Mouse (Mus musculus): ENCODE measurements around the gene Dusp7. TPM values are rescaled to one million over a fixed set of nuclear protein-coding genes. Genes with fewer than 3 reads are reported as not detected.

The Dusp7 gene
- polyA plus RNA-seq, 1 experiment from 2014 or later: 8.9 TPM

GRCm38 (mm10) chr9:106339730-106340129 lies 28.7 kb upstream of the Dusp7 start:
- no peak overlapping the region for H3K27ac ChIP-seq
- H3K4me2 ChIP-seq: no peak overlapping the region
- no peak overlapping the region for H3K9ac ChIP-seq
- no peak overlapping the region for H3K4me3 ChIP-seq
- H3K4me1 ChIP-seq (replicated peaks): peaks cover 42% of the 10 kb centered on the region
- no peak for ATAC-seq (replicated peaks; ENCODE audit: insufficient number of reproducible peaks, insufficient read depth, low FRiP score, low read depth)
- H3K9me3 ChIP-seq (replicated peaks): no peaks in the 10 kb centered on the region
- H3K36me3 ChIP-seq: no peaks in the 10 kb centered on the region
- 93% methylated on average over 4 of the region's 4 CpGs for WGBS
- no peaks in the 10 kb centered on the region for H3K27me3 ChIP-seq

- Histone ChIP-seq H3K4me1 (replicated peaks) (peaks cover 52% of the 10 kb centered on the region), H3K9me3 (replicated peaks) (no peaks in the 10 kb centered on the region), H3K36me3 (no peaks in the 10 kb centered on the region), H3K4me2 (no peak overlapping the region), H3K9ac (no peak overlapping the region), H3K4me3 (no peak overlapping the region), H3K27me3 (no peaks in the 10 kb centered on the region), H3K27ac (0 out of 2 replicates have a peak overlapping the region, but pooled peaks have one; percentile 11)
- WGBS: 39% methylated on average over 13 of the region's 13 CpGs
- no peak for ATAC-seq (replicated peaks; ENCODE audit: insufficient number of reproducible peaks, insufficient read depth, low FRiP score, low read depth)
Observed at GRCm38 (mm10) chr9:106340501-106341312, 27.7 kb upstream of the Dusp7 start.

- H3K9me3 ChIP-seq (replicated peaks): no peaks in the 10 kb centered on the region
- H3K4me2 ChIP-seq: no peak overlapping the region
- peaks cover 52% of the 10 kb centered on the region for H3K4me1 ChIP-seq (replicated peaks)
- WGBS: 63% methylated on average over 3 of the region's 3 CpGs
- no peak overlapping the region for H3K27ac ChIP-seq
- no peak overlapping the region for H3K4me3 ChIP-seq
- H3K36me3 ChIP-seq: no peaks in the 10 kb centered on the region
- H3K9ac ChIP-seq: no peak overlapping the region
- ATAC-seq (replicated peaks; ENCODE audit: insufficient number of reproducible peaks, insufficient read depth, low FRiP score, low read depth): no peak
- no peaks in the 10 kb centered on the region for H3K27me3 ChIP-seq
Observed at GRCm38 (mm10) chr9:106341313-106341686, 27.1 kb upstream of the Dusp7 start.

- Histone ChIP-seq H3K9me3 (replicated peaks) (no peaks in the 10 kb centered on the region), H3K27ac (no peak overlapping the region), H3K27me3 (no peaks in the 10 kb centered on the region), H3K36me3 (no peaks in the 10 kb centered on the region), H3K4me1 (replicated peaks) (peaks cover 45% of the 10 kb centered on the region), H3K4me3 (no peak overlapping the region), H3K9ac (no peak overlapping the region), H3K4me2 (no peak overlapping the region)
- ATAC-seq (replicated peaks; ENCODE audit: insufficient number of reproducible peaks, insufficient read depth, low FRiP score, low read depth): no peak
- WGBS: 87% methylated on average over 9 of the region's 9 CpGs
Observed at GRCm38 (mm10) chr9:106342573-106342972, 25.9 kb upstream of the Dusp7 start.

GRCm38 (mm10) chr9:106345167-106345566 lies 23.3 kb upstream of the Dusp7 start:
- Histone ChIP-seq H3K9ac (peak overlapping the region; percentile 15; the same call in 1 of the 2 replicates), H3K36me3 (no peaks in the 10 kb centered on the region), H3K4me3 (no peak overlapping the region), H3K9me3 (replicated peaks) (no peaks in the 10 kb centered on the region), H3K27me3 (no peaks in the 10 kb centered on the region), H3K4me2 (no peak overlapping the region), H3K4me1 (replicated peaks) (peaks cover 22% of the 10 kb centered on the region), H3K27ac (peak overlapping the region; percentile 67)
- 28% methylated on average over 6 of the region's 6 CpGs for WGBS
- peak; percentile 73; the same call in 1 of the 2 replicates for ATAC-seq (replicated peaks; ENCODE audit: insufficient number of reproducible peaks, insufficient read depth, low FRiP score, low read depth)

GRCm38 (mm10) chr9:106345630-106346029 lies 22.8 kb upstream of the Dusp7 start:
- 55% methylated on average over 6 of the region's 6 CpGs for WGBS
- H3K9me3 ChIP-seq (replicated peaks): no peaks in the 10 kb centered on the region
- H3K4me2 ChIP-seq: no peak overlapping the region
- ATAC-seq (replicated peaks; ENCODE audit: insufficient number of reproducible peaks, insufficient read depth, low FRiP score, low read depth): no peak
- H3K4me1 ChIP-seq (replicated peaks): peaks cover 22% of the 10 kb centered on the region
- H3K9ac ChIP-seq: peak overlapping the region; percentile 15; the same call in 1 of the 2 replicates
- H3K4me3 ChIP-seq: no peak overlapping the region
- peak overlapping the region; percentile 67 for H3K27ac ChIP-seq
- no peaks in the 10 kb centered on the region for H3K27me3 ChIP-seq
- H3K36me3 ChIP-seq: no peaks in the 10 kb centered on the region

- Histone ChIP-seq H3K27ac (peak overlapping the region; percentile 26), H3K4me1 (replicated peaks) (peaks cover 23% of the 10 kb centered on the region), H3K4me3 (no peak overlapping the region), H3K9ac (no peak overlapping the region), H3K27me3 (no peaks in the 10 kb centered on the region), H3K4me2 (no peak overlapping the region), H3K36me3 (no peaks in the 10 kb centered on the region), H3K9me3 (replicated peaks) (no peaks in the 10 kb centered on the region)
- ATAC-seq (replicated peaks; ENCODE audit: insufficient number of reproducible peaks, insufficient read depth, low FRiP score, low read depth): no peak
- 54% methylated on average over 10 of the region's 10 CpGs for WGBS
Observed at GRCm38 (mm10) chr9:106348281-106348680, 20.2 kb upstream of the Dusp7 start.

GRCm38 (mm10) chr9:106349075-106349474 lies 19.4 kb upstream of the Dusp7 start:
- Histone ChIP-seq H3K27ac (peak overlapping the region; percentile 9; the same call in 1 of the 2 replicates), H3K4me2 (no peak overlapping the region), H3K36me3 (no peaks in the 10 kb centered on the region), H3K9me3 (replicated peaks) (no peaks in the 10 kb centered on the region), H3K27me3 (no peaks in the 10 kb centered on the region), H3K4me3 (no peak overlapping the region), H3K4me1 (replicated peaks) (peaks cover 29% of the 10 kb centered on the region), H3K9ac (no peak overlapping the region)
- 0 out of 2 replicates have a peak, but pooled peaks have one; percentile 34 for ATAC-seq (replicated peaks; ENCODE audit: insufficient number of reproducible peaks, insufficient read depth, low FRiP score, low read depth)
- 46% methylated on average over 2 of the region's 2 CpGs for WGBS

- no peaks in the 10 kb centered on the region for H3K9me3 ChIP-seq (replicated peaks)
- WGBS: 58% methylated on average over 6 of the region's 6 CpGs
- H3K4me2 ChIP-seq: no peak overlapping the region
- no peaks in the 10 kb centered on the region for H3K27me3 ChIP-seq
- H3K27ac ChIP-seq: no peak overlapping the region
- no peak for ATAC-seq (replicated peaks; ENCODE audit: insufficient number of reproducible peaks, insufficient read depth, low FRiP score, low read depth)
- no peak overlapping the region for H3K4me3 ChIP-seq
- no peak overlapping the region for H3K9ac ChIP-seq
- H3K4me1 ChIP-seq (replicated peaks): peaks cover 24% of the 10 kb centered on the region
- no peaks in the 10 kb centered on the region for H3K36me3 ChIP-seq
Observed at GRCm38 (mm10) chr9:106351178-106351577, 17.3 kb upstream of the Dusp7 start.

- Histone ChIP-seq H3K4me3 (no peak overlapping the region), H3K4me1 (replicated peaks) (peaks cover 27% of the 10 kb centered on the region), H3K27me3 (no peaks in the 10 kb centered on the region), H3K4me2 (no peak overlapping the region), H3K36me3 (no peaks in the 10 kb centered on the region), H3K27ac (no peak overlapping the region), H3K9ac (no peak overlapping the region), H3K9me3 (replicated peaks) (no peaks in the 10 kb centered on the region)
- 30% methylated on average over 6 of the region's 6 CpGs for WGBS
- ATAC-seq (replicated peaks; ENCODE audit: insufficient number of reproducible peaks, insufficient read depth, low FRiP score, low read depth): no peak
Observed at GRCm38 (mm10) chr9:106353779-106354178, 14.7 kb upstream of the Dusp7 start.

- peaks cover 27% of the 10 kb centered on the region for H3K4me1 ChIP-seq (replicated peaks)
- 86% methylated on average over 6 of the region's 6 CpGs for whole genome bisulfite sequencing
- H3K4me2 ChIP-seq: no peak overlapping the region
- no peaks in the 10 kb centered on the region for H3K27me3 ChIP-seq
- H3K9ac ChIP-seq: no peak overlapping the region
- ATAC-seq (replicated peaks; ENCODE audit: insufficient number of reproducible peaks, insufficient read depth, low FRiP score, low read depth): no peak
- no peaks in the 10 kb centered on the region for H3K36me3 ChIP-seq
- no peak overlapping the region for H3K27ac ChIP-seq
- no peak overlapping the region for H3K4me3 ChIP-seq
- no peaks in the 10 kb centered on the region for H3K9me3 ChIP-seq (replicated peaks)
Observed at GRCm38 (mm10) chr9:106354810-106355209, 13.6 kb upstream of the Dusp7 start.

Measured in heart, embryonic 15.5 days (tissue).